Comparison of ENCODE assay signal across 8 mouse cellular contexts in genomic region chr17:27056812-27057516, GRCm38 (mm10). TPM values are rescaled to one million over a fixed set of nuclear protein-coding genes. Genes with fewer than 3 reads are reported as not detected.
DNase-seq lines count a peak whose midpoint lies in the region; ATAC-seq and TF ChIP-seq lines count a peak whose summit lies in the region.

Itpr3 (plus strand) TSS chr17:27057304.

- no peak for TF ChIP-seq POLR2A in cortical plate, adult 2 months (IDR thresholded peaks at IDR 0.05; ENCODE audit: extremely low read depth, insufficient read depth, low read length)
- peak; percentile 48; the same call in 1 of the 2 replicates for TF ChIP-seq POLR2A in heart, adult 2 months (IDR thresholded peaks at IDR 0.05; ENCODE audit: insufficient read depth, low read depth, low read length)
- TF ChIP-seq POLR2A in kidney, adult 2 months (IDR thresholded peaks at IDR 0.05; ENCODE audit: low read depth, low read length), result no peak

- peak; percentile 83 for ATAC-seq in lung, postnatal 0 days

- H3K4me2 ChIP-seq in lung, postnatal 0 days (replicated peaks; ENCODE audit: low read depth, low read length), result peak within 1 kb of the TSS; percentile 96

- WGBS in heart, adult 2 months, result under 1% methylated on average over 62 of the region's 66 CpGs
- 1% methylated on average over 64 of the region's 66 CpGs for WGBS in kidney, adult 2 months
- WGBS in lung, postnatal 0 days, result under 1% methylated on average over 65 of the region's 66 CpGs

- H3K4me3 ChIP-seq in cortical plate, adult 2 months (ENCODE audit: insufficient read depth, low read length), result peak within 1 kb of the TSS; percentile 40
- peak within 1 kb of the TSS; percentile 85 for H3K4me3 ChIP-seq in heart, adult 2 months
- H3K4me3 ChIP-seq in kidney, adult 2 months (ENCODE audit: insufficient read depth, low read depth, low read length), result peak within 1 kb of the TSS; percentile 72
- peak within 1 kb of the TSS; percentile 65 for H3K4me3 ChIP-seq in lung, postnatal 0 days (ENCODE audit: low read depth, low read length)

- no peaks in the 10 kb centered on the region for H3K36me3 ChIP-seq in heart, adult 2 months (ENCODE audit: control insufficient read depth, insufficient read depth, low read length)
- H3K36me3 ChIP-seq in kidney, adult 2 months (ENCODE audit: control insufficient read depth, insufficient read depth, low read length), result no peaks in the 10 kb centered on the region
- H3K36me3 ChIP-seq in lung, postnatal 0 days (ENCODE audit: insufficient read depth, low read length), result no peaks in the 10 kb centered on the region

- peak within 1 kb of the TSS; percentile 93 for H3K9ac ChIP-seq in heart, adult 2 months (ENCODE audit: low read depth, low read length)
- peak within 1 kb of the TSS; percentile 76 for H3K9ac ChIP-seq in lung, postnatal 0 days (replicated peaks; ENCODE audit: low read depth)

- no peak for TF ChIP-seq EP300 in heart, adult 2 months (IDR thresholded peaks at IDR 0.05; ENCODE audit: insufficient read depth, low read depth, low read length)
- TF ChIP-seq EP300 in lung, postnatal 0 days (IDR thresholded peaks at IDR 0.05), result no peak

- H3K4me1 ChIP-seq in cortical plate, adult 2 months (ENCODE audit: control insufficient read depth, insufficient read depth, low read length), result no peaks in the 10 kb centered on the region
- H3K4me1 ChIP-seq in heart, adult 2 months (ENCODE audit: control insufficient read depth, insufficient read depth, low read length), result peaks cover 4% of the 10 kb centered on the region; the same call in 1 of the 2 replicates
- H3K4me1 ChIP-seq in kidney, adult 2 months (ENCODE audit: control insufficient read depth, insufficient read depth, low read length), result no peaks in the 10 kb centered on the region
- peaks cover 5% of the 10 kb centered on the region; the same call in 1 of the 2 replicates for H3K4me1 ChIP-seq in lung, postnatal 0 days (ENCODE audit: insufficient read depth, low read depth, low read length)

- no peaks in the 10 kb centered on the region for H3K9me3 ChIP-seq in lung, postnatal 0 days (ENCODE audit: low read length)

- H3K27ac ChIP-seq in cortical plate, adult 2 months (ENCODE audit: insufficient read depth, low read length), result peak within 1 kb of the TSS; percentile 75; the same call in 1 of the 2 replicates
- H3K27ac ChIP-seq in heart, adult 2 months, result peak within 1 kb of the TSS; percentile 70
- peak within 1 kb of the TSS; percentile 88 for H3K27ac ChIP-seq in kidney, adult 2 months (ENCODE audit: insufficient read depth, low read depth, low read length)
- peak within 1 kb of the TSS; percentile 94 for H3K27ac ChIP-seq in lung, postnatal 0 days (ENCODE audit: low read length)

- intact Hi-C loops in heart, adult 2 months (cut with DNase I), result loop anchor here (2.0 kb wide), 1 partner anchor 24 kb away; no protein-coding TSS in a partner anchor

- no peaks in the 10 kb centered on the region for H3K79me2 ChIP-seq in heart, adult 2 months (replicated peaks; ENCODE audit: control insufficient read depth, insufficient read depth, low read length)

- TF ChIP-seq CTCF in cortical plate, adult 2 months (IDR thresholded peaks at IDR 0.05; ENCODE audit: extremely low read depth, insufficient read depth, low read length), result no peak
- TF ChIP-seq CTCF in heart, adult 2 months (IDR thresholded peaks at IDR 0.05), result no peak
- TF ChIP-seq CTCF in kidney, adult 2 months (conservative IDR thresholded peaks at IDR 0.05; ENCODE audit: insufficient read depth, insufficient read length, low read depth, low read length), result no peak
- TF ChIP-seq CTCF in lung, postnatal 0 days (IDR thresholded peaks at IDR 0.05), result peak; percentile 30

- no peaks in the 10 kb centered on the region for H3K27me3 ChIP-seq in heart, adult 2 months (ENCODE audit: control insufficient read depth, insufficient read depth, low read length)
- H3K27me3 ChIP-seq in kidney, adult 2 months (replicated peaks; ENCODE audit: control insufficient read depth, insufficient read depth, low read length), result no peaks in the 10 kb centered on the region
- H3K27me3 ChIP-seq in lung, postnatal 0 days (replicated peaks; ENCODE audit: insufficient read depth, low read length), result no peaks in the 10 kb centered on the region

- DNase-seq in layer of hippocampus, adult 9-11 months, result peak; percentile 24
- no peak for DNase-seq in layer of hippocampus, adult 11-12 months (ENCODE audit: low spot score)
- DNase-seq in heart, adult 2 months, result peak; percentile 87 to 90
- DNase-seq in kidney, adult 2 months, result peak; percentile 80
- DNase-seq in lung, postnatal 0 days (ENCODE audit: low spot score), result peak; percentile 83
- peak; percentile 53 for DNase-seq in ovary, postnatal 14 days (ENCODE audit: low spot score)
- peak; percentile 74 to 77 for DNase-seq in urinary bladder, postnatal 4 days (ENCODE audit: low spot score in 2 of 2)

RNA-seq across cellular contexts. Expression of gene Itpr3, which starts in this region (rescaled TPM):
- polyA plus RNA-seq in cortical plate, adult 2 months (2012; rRNA removed), result 2.4 and 2.6 TPM in 2 replicates
- 1 to 10 TPM; 4.6 to 6.2 TPM for total RNA-seq in heart, adult 2 months (2021)
- 3.4 and 6.7 TPM in 2 replicates for polyA plus RNA-seq in heart, adult 2 months (2012; rRNA removed)
- 4.4 and 6.9 TPM in 2 replicates for polyA plus RNA-seq in kidney, adult 2 months (2012; rRNA removed)
- polyA plus RNA-seq in lung, postnatal 0 days (2015; fragmentation: Nextera tagmentation; extraction: Ambion mirVana), result 3.6 and 3.9 TPM in 2 replicates
